Mouse (Mus musculus) liver, adult 2 months (tissue): Measurements from ENCODE around the gene Tubgcp4. TPM values are rescaled to one million over a fixed set of nuclear protein-coding genes. Genes with fewer than 3 reads are reported as not detected.
A peak's percentile ranks its signal among the peaks of the same experiment; 100 is the strongest.

Experiments used
- DNase-seq: peaks from one replicate; pipeline ENCODE4 v3.0.0-alpha.2; 2011; ENCODE audit warnings: low read depth, low spot score; ENCODE audit errors: extremely low read depth
- H3K27ac ChIP-seq: fragments of 200-500 bp; replicated peaks from 2 replicates; pipeline ENCODE4 v1.5.1; 2012; ENCODE audit warnings: low read depth, mild to moderate bottlenecking, control low read depth, inconsistent platforms, low read length; ENCODE audit not compliant: insufficient read depth
- H3K27me3 ChIP-seq: fragments of 200-500 bp; 2 replicates; pipeline ENCODE4 v1.6.1; 2012; ENCODE audit warnings: mild to moderate bottlenecking, moderate library complexity, low read length, inconsistent platforms; ENCODE audit not compliant: control insufficient read depth, insufficient read depth
- H3K36me3 ChIP-seq: fragments of 200-500 bp; 2 replicates; pipeline ENCODE4 v1.6.1; 2012; ENCODE audit warnings: low read length, inconsistent platforms; ENCODE audit not compliant: control insufficient read depth, insufficient read depth
- H3K4me1 ChIP-seq: fragments of 200-500 bp; 2 replicates; pipeline ENCODE4 v1.6.1; 2011; ENCODE audit warnings: low read length; ENCODE audit not compliant: control insufficient read depth, insufficient read depth
- H3K4me3 ChIP-seq: fragments of 200-500 bp; 2 replicates; pipeline ENCODE4 v1.5.1; 2011; ENCODE audit warnings: low read depth, mild to moderate bottlenecking, control low read depth, low read length, moderate library complexity; ENCODE audit not compliant: insufficient read depth
- H3K79me2 ChIP-seq: fragments of 200-500 bp; 2 replicates; pipeline ENCODE4 v1.6.1; 2012; ENCODE audit warnings: inconsistent platforms, mild to moderate bottlenecking, low read length, moderate library complexity; ENCODE audit not compliant: control insufficient read depth, insufficient read depth
- H3K9ac ChIP-seq: fragments of 200-500 bp; 2 replicates; pipeline ENCODE4 v1.6.1; 2012; ENCODE audit warnings: low read depth, mild to moderate bottlenecking, control low read depth, inconsistent platforms, low read length
- CTCF ChIP-seq: fragments of 200-500 bp; IDR thresholded peaks from 2 replicates; pipeline ENCODE4 v1.5.1; 2011; ENCODE audit warnings: low read depth, low read length, control low read depth
- POLR2A ChIP-seq: fragments of 200-500 bp; IDR thresholded peaks from 2 replicates; pipeline ENCODE4 v1.6.1; 2011; ENCODE audit warnings: low read length, control low read depth; ENCODE audit not compliant: insufficient read depth; ENCODE audit errors: extremely low read depth
- WGBS: fragments of 180-500 bp; shearing (Covaris S2); methylation state at CpG from one replicate; pipeline ENCODE4 v1.1.7; 2018; 5-methylcytosine and 5-hydroxymethylcytosine counted together
- polyA plus RNA-seq: library from polyadenylated mRNA; depleted of rRNA; stranded (reverse); fragments of >200 nt; gene quantifications from 2 replicates; pipeline ENCODE4 v1.2.3, GENCODE M21; 2012
- total RNA-seq: library from RNA; depleted of rRNA; stranded (reverse); fragments of >200 nt; gene quantifications from 2 replicates; pipeline ENCODE4 v1.2.3, GENCODE M21; 2014

Tubgcp4 gene
- total and polyA plus RNA-seq, 2 experiments, result 15.9 to 20.2 TPM

GRCm38 (mm10) chr2:121153100-121153499, 17.4 kb upstream of the Tubgcp4 start:
- H3K79me2 ChIP-seq, result no peaks in the 10 kb centered on the region
- H3K27me3 ChIP-seq, result no peaks in the 10 kb centered on the region
- H3K4me1 ChIP-seq, result no peaks in the 10 kb centered on the region
- TF ChIP-seq CTCF (peak; percentile 36; the same call in 1 of the 2 replicates), POLR2A (no peak)
- no peak for DNase-seq
- H3K4me3 ChIP-seq, result no peak overlapping the region
- peaks cover 57% of the 10 kb centered on the region for H3K36me3 ChIP-seq
- 92% methylated on average over 3 of the region's 3 CpGs for whole genome bisulfite sequencing
- no peak overlapping the region for H3K27ac ChIP-seq
- H3K9ac ChIP-seq, result no peak overlapping the region

GRCm38 (mm10) chr2:121169173-121169572, 1.3 kb upstream of the Tubgcp4 start:
- H3K79me2 ChIP-seq, result no peaks in the 10 kb centered on the region; the same call in 1 of the 2 replicates

GRCm38 (mm10) chr2:121169902-121170301, 552 bp upstream of the Tubgcp4 start:
- Histone ChIP-seq H3K4me3 (peak overlapping the region; percentile 85), H3K36me3 (peaks cover 20% of the 10 kb centered on the region), H3K27ac (peak overlapping the region; percentile 86), H3K27me3 (no peaks in the 10 kb centered on the region), H3K4me1 (peaks cover 10% of the 10 kb centered on the region), H3K9ac (peak overlapping the region; percentile 84), H3K79me2 (no peaks in the 10 kb centered on the region; the same call in 1 of the 2 replicates)
- TF ChIP-seq POLR2A (no peak), CTCF (no peak)
- under 1% methylated on average over 9 of the region's 9 CpGs for WGBS
- DNase-seq, result peak; percentile 63

More at GRCm38 (mm10) chr2:121169173-121169572, 1.3 kb upstream of the Tubgcp4 start:
- WGBS, result 50% methylated on average over 4 of the region's 4 CpGs
- no peak for TF ChIP-seq CTCF
- TF ChIP-seq POLR2A, result no peak
- no peaks in the 10 kb centered on the region for H3K27me3 ChIP-seq
- peaks cover 10% of the 10 kb centered on the region for H3K4me1 ChIP-seq
- DNase-seq, result no peak
- H3K27ac ChIP-seq, result no peak overlapping the region
- H3K4me3 ChIP-seq, result no peak overlapping the region
- H3K36me3 ChIP-seq, result peaks cover 20% of the 10 kb centered on the region
- no peak overlapping the region for H3K9ac ChIP-seq

- H3K4me3 ChIP-seq, result peak within 1 kb of the TSS; percentile 85
- H3K79me2 ChIP-seq, result no peaks in the 10 kb centered on the region; the same call in 1 of the 2 replicates
- WGBS, result under 1% methylated on average over 66 of the region's 66 CpGs
- peaks cover 23% of the 10 kb centered on the region for H3K36me3 ChIP-seq
- DNase-seq, result peak; percentile 73
- peaks cover 10% of the 10 kb centered on the region for H3K4me1 ChIP-seq
- H3K9ac ChIP-seq, result peak within 1 kb of the TSS; percentile 84
- H3K27ac ChIP-seq, result peak within 1 kb of the TSS; percentile 86
- no peak for TF ChIP-seq CTCF
- TF ChIP-seq POLR2A, result peak; percentile 80
- no peaks in the 10 kb centered on the region for H3K27me3 ChIP-seq
These were observed 707 bp downstream of the Tubgcp4 start, which contains the start of gene Zscan29 for GRCm38 (mm10) chr2:121170980-121171742. Gene Zscan29 (minus strand): TSS chr2:121171125.

GRCm38 (mm10) chr2:121178828-121179479, 8.5 kb downstream of the Tubgcp4 start:
- H3K36me3 ChIP-seq, result peaks cover 49% of the 10 kb centered on the region
- no peak for DNase-seq
- no peak overlapping the region for H3K27ac ChIP-seq
- H3K4me1 ChIP-seq, result no peaks in the 10 kb centered on the region
- no peaks in the 10 kb centered on the region for H3K27me3 ChIP-seq
- H3K79me2 ChIP-seq, result no peaks in the 10 kb centered on the region
- 94% methylated on average over 3 of the region's 3 CpGs for WGBS
- H3K4me3 ChIP-seq, result no peak overlapping the region
- H3K9ac ChIP-seq, result no peak overlapping the region
- no peak for TF ChIP-seq CTCF
- no peak for TF ChIP-seq POLR2A
